Mouse (Mus musculus) E14TG2a.4 (cell line): ENCODE measurements at regions not wholly inside any gene's neighbourhood (a gene's known extent, or its start where the extent isn't known, plus 50 kb on each side); places are given as distances from the start of the nearest gene placed in this dataset.

Source experiments
- H3K27me3 ChIP-seq: 2 replicates; pipeline ENCODE4 v1.6.1; 2014; ENCODE audit warnings: low read length, control low read depth; ENCODE audit not compliant: insufficient read depth
- H3K36me3 ChIP-seq: 2 replicates; pipeline ENCODE4 v1.6.1; 2014; ENCODE audit warnings: low read length, control low read depth; ENCODE audit not compliant: insufficient read depth
- H3K4me1 ChIP-seq: replicated peaks from 2 replicates; pipeline ENCODE4 v1.6.1; 2014; ENCODE audit warnings: low read depth, low read length, control low read depth
- H3K4me3 ChIP-seq: replicated peaks from 2 replicates; pipeline ENCODE4 v1.5.1; 2014; ENCODE audit warnings: mild to moderate bottlenecking, low read length
- H3K9me3 ChIP-seq: 2 replicates; pipeline ENCODE4 v1.6.1; 2014; ENCODE audit warnings: low read length, control low read depth
- CTCF ChIP-seq: conservative IDR thresholded peaks from 2 replicates; pipeline ENCODE4 v1.5.1; 2014; ENCODE audit warnings: low read length
- NANOG ChIP-seq: IDR thresholded peaks from 2 replicates; pipeline ENCODE4 v1.6.1; 2014; ENCODE audit warnings: borderline replicate concordance, low read length, mixed read lengths
- POU5F1 ChIP-seq: IDR thresholded peaks from 2 replicates; pipeline ENCODE4 v1.6.1; 2014; ENCODE audit warnings: low read length, borderline replicate concordance

DNA sequence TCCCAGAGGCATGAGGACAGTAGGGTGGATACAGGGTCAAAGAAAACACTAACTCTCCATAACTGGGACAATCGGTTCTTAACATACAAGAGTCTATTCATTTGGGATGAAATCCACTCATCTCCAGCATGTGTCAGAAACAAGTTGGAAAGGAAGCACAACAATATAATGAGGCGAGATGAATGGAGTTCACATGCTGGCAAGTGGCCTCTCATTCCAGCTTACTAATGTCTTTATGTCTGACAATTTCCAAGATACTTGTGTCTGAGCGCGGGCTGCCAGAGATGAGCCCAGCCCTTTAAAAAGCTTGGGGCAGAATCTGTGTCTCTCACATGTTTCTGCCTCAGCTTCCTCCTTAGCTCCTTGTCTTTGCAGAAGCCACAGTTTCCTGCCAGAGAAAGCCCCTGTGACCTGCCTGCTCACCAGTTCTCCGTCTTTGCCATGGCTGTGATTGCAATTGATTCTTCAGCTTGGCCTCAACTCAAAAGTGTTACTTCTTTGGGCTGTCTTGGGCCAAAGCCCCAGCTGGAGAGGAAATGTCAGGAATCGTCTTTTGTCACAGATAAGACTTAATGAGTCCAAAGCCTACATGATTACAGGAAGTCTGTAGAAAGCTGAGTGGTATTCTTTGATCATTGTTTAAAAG, 352.5 kb downstream of the Plk2 start:
- no peaks in the 10 kb centered on the region for H3K36me3 ChIP-seq
- TF ChIP-seq NANOG (no peak), CTCF (no peak), POU5F1 (no peak)
- no peaks in the 10 kb centered on the region for H3K4me1 ChIP-seq
- no peak overlapping the region for H3K4me3 ChIP-seq
- H3K9me3 ChIP-seq, result peaks cover 25% of the 10 kb centered on the region
- H3K27me3 ChIP-seq, result no peaks in the 10 kb centered on the region

GRCm38 (mm10) chr13:110752746-110753145, 357.9 kb downstream of the Plk2 start:
- H3K36me3 ChIP-seq, result no peaks in the 10 kb centered on the region
- no peaks in the 10 kb centered on the region for H3K27me3 ChIP-seq
- peaks cover 6% of the 10 kb centered on the region; the same call in 1 of the 2 replicates for H3K9me3 ChIP-seq
- no peak overlapping the region for H3K4me3 ChIP-seq
- TF ChIP-seq CTCF (no peak), POU5F1 (no peak)
- no peaks in the 10 kb centered on the region for H3K4me1 ChIP-seq

GRCm38 (mm10) chr13:110754548-110754947, 359.7 kb downstream of the Plk2 start:
- no peaks in the 10 kb centered on the region for H3K36me3 ChIP-seq
- no peaks in the 10 kb centered on the region for H3K4me1 ChIP-seq
- H3K9me3 ChIP-seq, result no peaks in the 10 kb centered on the region
- TF ChIP-seq CTCF, result no peak
- no peak for TF ChIP-seq POU5F1
- no peak for TF ChIP-seq NANOG
- no peaks in the 10 kb centered on the region for H3K27me3 ChIP-seq
- no peak overlapping the region for H3K4me3 ChIP-seq

GRCm38 (mm10) chr13:110756877-110757276, 362.0 kb downstream of the Plk2 start:
- Histone ChIP-seq H3K27me3 (no peaks in the 10 kb centered on the region), H3K4me3 (no peak overlapping the region), H3K9me3 (no peaks in the 10 kb centered on the region), H3K36me3 (no peaks in the 10 kb centered on the region), H3K4me1 (no peaks in the 10 kb centered on the region)
- TF ChIP-seq POU5F1, result no peak

DNA sequence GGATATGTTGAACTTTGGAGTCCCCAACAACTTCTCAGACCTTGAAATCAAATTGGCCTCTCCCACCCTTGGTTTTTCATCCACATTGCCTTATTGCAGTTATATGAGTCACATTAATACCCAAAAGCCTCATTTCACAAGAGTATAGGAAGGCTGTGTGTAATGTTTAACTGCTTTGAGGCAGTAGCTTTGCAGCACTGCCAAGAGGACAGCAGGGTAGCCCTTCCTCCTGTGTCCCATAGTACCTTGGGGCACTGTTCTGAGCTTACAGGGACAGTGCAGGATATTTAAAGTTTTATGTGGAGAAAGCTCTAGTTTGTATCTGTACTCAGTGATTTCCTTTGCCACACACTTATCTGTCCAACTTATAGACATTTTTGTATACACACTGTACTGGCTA, 374.4 kb downstream of the Plk2 start:
- Histone ChIP-seq H3K4me1 (no peaks in the 10 kb centered on the region), H3K36me3 (no peaks in the 10 kb centered on the region), H3K27me3 (no peaks in the 10 kb centered on the region), H3K9me3 (no peaks in the 10 kb centered on the region), H3K4me3 (no peak overlapping the region)
- no peak for TF ChIP-seq POU5F1
- TF ChIP-seq NANOG, result no peak
- no peak for TF ChIP-seq CTCF

DNA sequence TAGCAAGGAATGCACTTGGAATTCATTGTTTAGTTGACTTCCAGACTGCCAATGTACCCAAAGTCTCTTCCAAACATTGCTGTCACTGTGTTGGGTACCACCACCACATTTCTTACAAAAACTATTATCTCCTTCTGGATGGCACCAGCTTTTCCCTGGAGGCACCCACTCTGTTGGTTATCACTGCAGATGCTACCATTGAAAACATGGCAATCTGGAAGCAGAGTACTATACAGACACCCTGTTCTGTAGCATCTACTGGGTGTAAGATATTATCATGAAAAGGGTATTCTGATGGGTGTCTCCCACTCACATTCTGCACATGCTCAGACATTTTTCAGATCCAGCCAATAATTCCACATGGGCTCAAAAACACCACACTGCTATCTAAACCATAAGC, 380.4 kb downstream of the Plk2 start:
- TF ChIP-seq NANOG (no peak), POU5F1 (no peak), CTCF (no peak)
- Histone ChIP-seq H3K27me3 (no peaks in the 10 kb centered on the region), H3K9me3 (no peaks in the 10 kb centered on the region), H3K36me3 (no peaks in the 10 kb centered on the region), H3K4me1 (no peaks in the 10 kb centered on the region), H3K4me3 (no peak overlapping the region)

DNA sequence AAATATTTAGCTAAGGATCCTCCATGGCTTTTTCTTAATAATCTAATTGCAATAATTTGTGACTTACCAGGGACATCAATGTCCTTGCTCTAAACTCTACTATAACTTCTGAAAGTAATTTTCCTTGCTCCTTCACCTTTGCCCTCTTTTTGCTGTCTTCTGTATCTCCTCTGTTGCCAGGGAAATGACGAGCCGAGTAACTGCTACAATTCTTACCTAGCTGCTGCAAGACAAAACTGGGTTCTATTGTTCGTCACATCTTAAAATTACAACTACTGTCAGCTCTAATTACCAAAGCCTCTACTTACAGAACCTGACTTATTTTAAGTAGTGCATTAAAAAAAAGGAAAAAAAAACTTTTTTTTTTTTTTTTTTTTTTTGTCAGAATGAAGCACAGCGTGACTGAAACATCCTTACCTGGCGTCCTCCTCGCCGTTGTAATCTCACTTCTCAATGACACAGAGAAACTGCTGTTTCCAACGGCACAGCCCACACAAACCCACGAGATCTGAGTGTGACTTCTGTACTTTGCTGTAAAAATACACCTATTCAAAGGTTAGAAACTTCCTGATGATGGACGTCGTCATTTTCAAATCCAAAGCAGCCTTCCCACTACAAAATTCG, 389.4 kb downstream of the Plk2 start:
- H3K4me3 ChIP-seq, result no peak overlapping the region
- H3K27me3 ChIP-seq, result no peaks in the 10 kb centered on the region
- no peaks in the 10 kb centered on the region for H3K9me3 ChIP-seq
- TF ChIP-seq CTCF (no peak), POU5F1 (no peak), NANOG (no peak)
- no peaks in the 10 kb centered on the region for H3K4me1 ChIP-seq
- H3K36me3 ChIP-seq, result no peaks in the 10 kb centered on the region

DNA sequence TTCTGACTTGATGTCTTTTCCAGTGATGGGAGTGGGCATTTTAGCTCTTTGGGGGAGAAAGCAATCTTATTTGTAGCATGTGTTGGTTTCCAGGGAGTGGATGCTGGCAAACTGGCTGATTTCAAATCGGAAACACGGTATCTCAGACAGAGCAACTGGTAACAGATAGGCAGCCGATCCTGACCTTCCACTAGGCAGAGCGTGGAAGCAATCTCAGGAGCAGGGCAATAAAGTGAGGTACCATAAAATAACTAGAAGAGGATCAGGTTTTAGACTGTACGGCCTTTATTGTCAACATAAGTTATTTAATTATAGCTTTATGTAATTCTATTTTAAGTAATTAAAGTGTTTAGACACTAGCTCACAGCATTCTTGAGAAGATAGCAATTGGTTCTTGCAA, 390.0 kb downstream of the Plk2 start:
- Histone ChIP-seq H3K4me3 (no peak overlapping the region), H3K36me3 (no peaks in the 10 kb centered on the region), H3K27me3 (no peaks in the 10 kb centered on the region), H3K9me3 (no peaks in the 10 kb centered on the region), H3K4me1 (no peaks in the 10 kb centered on the region)
- TF ChIP-seq NANOG (no peak), CTCF (no peak), POU5F1 (no peak)

DNA sequence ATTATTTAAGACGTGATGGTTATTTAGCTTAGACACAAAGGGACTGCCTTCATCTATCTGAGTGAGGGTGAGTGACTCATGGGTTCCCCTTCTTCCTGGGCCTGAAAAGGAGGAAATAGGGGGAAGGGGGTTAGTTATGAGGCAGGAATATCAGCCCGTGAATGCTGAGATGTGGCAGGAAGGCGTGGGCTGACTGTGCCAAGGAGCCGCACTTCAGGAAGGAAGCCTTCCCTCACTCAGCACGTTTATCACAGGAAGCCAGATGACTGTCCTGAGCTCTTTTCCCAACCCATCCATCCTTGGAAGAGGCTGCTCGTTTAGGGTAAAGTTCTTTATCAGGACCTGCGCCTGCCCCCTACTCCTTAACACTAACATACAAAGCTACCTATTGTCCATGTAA, 403.5 kb downstream of the Plk2 start:
- Histone ChIP-seq H3K9me3 (no peaks in the 10 kb centered on the region), H3K27me3 (no peaks in the 10 kb centered on the region), H3K36me3 (no peaks in the 10 kb centered on the region), H3K4me1 (no peaks in the 10 kb centered on the region), H3K4me3 (no peak overlapping the region)
- TF ChIP-seq POU5F1 (no peak), CTCF (no peak), NANOG (no peak)
